Mouse (Mus musculus): ENCODE measurements at regions not wholly inside any gene's neighbourhood (a gene's known extent, or its start where the extent isn't known, plus 50 kb on each side); places are given as distances from the start of the nearest gene placed in this dataset.

GRCm38 (mm10) chr5:64602996-64603755 is 200.0 kb upstream of the Klf3 start:
- no peak for DNase-seq (ENCODE audit: low spot score in 2 of 2)

- no peak for DNase-seq (ENCODE audit: low spot score in 2 of 2)
Observed at GRCm38 (mm10) chr5:64605171-64605570, 198.0 kb upstream of the Klf3 start.

GRCm38 (mm10) chr5:64605991-64606390 is 197.2 kb upstream of the Klf3 start:
- DNase-seq (ENCODE audit: low spot score in 2 of 2), result no peak

GRCm38 (mm10) chr5:64609378-64610087 is 193.7 kb upstream of the Klf3 start:
- no peak for DNase-seq (ENCODE audit: low spot score in 2 of 2)

GRCm38 (mm10) chr5:64610146-64610545 is 193.0 kb upstream of the Klf3 start:
- DNase-seq (ENCODE audit: low spot score in 2 of 2), result no peak

GRCm38 (mm10) chr5:64610562-64611405 is 192.4 kb upstream of the Klf3 start:
- DNase-seq (ENCODE audit: low spot score in 2 of 2), result peak; percentile 39 to 51

GRCm38 (mm10) chr5:64612017-64612416 is 191.2 kb upstream of the Klf3 start:
- no peak for DNase-seq (ENCODE audit: low spot score in 2 of 2)

- no peak for DNase-seq (ENCODE audit: low spot score in 2 of 2)
Observed at GRCm38 (mm10) chr5:64613696-64614095, 189.5 kb upstream of the Klf3 start.

- DNase-seq (ENCODE audit: low spot score in 2 of 2), result no peak
Observed at GRCm38 (mm10) chr5:64618126-64618525, 185.1 kb upstream of the Klf3 start.

GRCm38 (mm10) chr5:64619752-64620151 is 183.4 kb upstream of the Klf3 start:
- DNase-seq (ENCODE audit: low spot score in 2 of 2), result no peak

GRCm38 (mm10) chr5:64620726-64621125 is 182.5 kb upstream of the Klf3 start:
- DNase-seq (ENCODE audit: low spot score in 2 of 2), result no peak

- DNase-seq (ENCODE audit: low spot score in 2 of 2), result no peak
Observed at GRCm38 (mm10) chr5:64621386-64621785, 181.8 kb upstream of the Klf3 start.

- DNase-seq (ENCODE audit: low spot score in 2 of 2), result no peak
Observed at GRCm38 (mm10) chr5:64623653-64624052, 179.5 kb upstream of the Klf3 start.

- no peak for DNase-seq (ENCODE audit: low spot score in 2 of 2)
Observed at GRCm38 (mm10) chr5:64624205-64624604, 179.0 kb upstream of the Klf3 start.

- no peak for DNase-seq (ENCODE audit: low spot score in 2 of 2)
Observed at GRCm38 (mm10) chr5:64625421-64625820, 177.8 kb upstream of the Klf3 start.

GRCm38 (mm10) chr5:64625841-64626298 is 177.3 kb upstream of the Klf3 start:
- no peak for DNase-seq (ENCODE audit: low spot score in 2 of 2)

GRCm38 (mm10) chr5:64626351-64626750 is 176.8 kb upstream of the Klf3 start:
- no peak for DNase-seq (ENCODE audit: low spot score in 2 of 2)

GRCm38 (mm10) chr5:64630582-64630981 is 172.6 kb upstream of the Klf3 start:
- DNase-seq (ENCODE audit: low spot score in 2 of 2), result no peak

- no peak for DNase-seq (ENCODE audit: low spot score in 2 of 2)
Observed at GRCm38 (mm10) chr5:64632171-64632570, 171.0 kb upstream of the Klf3 start.

GRCm38 (mm10) chr5:64634008-64634407 is 169.2 kb upstream of the Klf3 start:
- no peak for DNase-seq (ENCODE audit: low spot score in 2 of 2)

GRCm38 (mm10) chr5:64634721-64635120 is 168.5 kb upstream of the Klf3 start:
- no peak for DNase-seq (ENCODE audit: low spot score in 2 of 2)

GRCm38 (mm10) chr5:64636301-64636700 is 166.9 kb upstream of the Klf3 start:
- no peak for DNase-seq (ENCODE audit: low spot score in 2 of 2)

All from adrenal gland, adult 18-20 months (tissue).